Mouse (Mus musculus) liver, embryonic 13.5 days (tissue): ENCODE measurements around the gene Gpt2. TPM values are rescaled to one million over a fixed set of nuclear protein-coding genes. Genes with fewer than 3 reads are reported as not detected.
A peak's percentile ranks its signal among the peaks of the same experiment; 100 is the strongest.

Source experiments
- ATAC-seq: fragments of 200-750 bp; cut with Nextera tagmentation; 2 replicates; pipeline ENCODE4 v1.8.0; 2017; ENCODE audit warnings: low read depth, mild to moderate bottlenecking, moderate number of reproducible peaks, moderate library complexity
- DNase-seq: peaks from one replicate; pipeline ENCODE4 v3.0.0; 2022
- H3K27ac ChIP-seq: fragments of 300-500 bp; sonication (generic); 2 replicates; pipeline ENCODE4 v1.5.1; 2015; ENCODE audit warnings: moderate library complexity, mild to moderate bottlenecking, inconsistent platforms
- H3K27me3 ChIP-seq: fragments of 300-500 bp; sonication (generic); 2 replicates; pipeline ENCODE4 v1.6.1; 2015; ENCODE audit warnings: mild to moderate bottlenecking, inconsistent platforms
- H3K36me3 ChIP-seq: fragments of 300-500 bp; sonication (generic); 2 replicates; pipeline ENCODE4 v1.6.1; 2015; ENCODE audit warnings: mild to moderate bottlenecking, inconsistent platforms
- H3K4me1 ChIP-seq: fragments of 300-500 bp; sonication (generic); replicated peaks from 2 replicates; pipeline ENCODE4 v1.6.1; 2015; ENCODE audit warnings: inconsistent platforms
- H3K4me2 ChIP-seq: fragments of 300-500 bp; sonication (generic); 2 replicates; pipeline ENCODE4 v1.6.1; 2015; ENCODE audit warnings: inconsistent platforms, mild to moderate bottlenecking, moderate library complexity
- H3K4me3 ChIP-seq: fragments of 300-500 bp; sonication (generic); replicated peaks from 2 replicates; pipeline ENCODE4 v1.5.1; 2015; ENCODE audit warnings: mild to moderate bottlenecking, inconsistent platforms
- H3K9ac ChIP-seq: fragments of 300-500 bp; sonication (generic); 2 replicates; pipeline ENCODE4 v1.6.1; 2015; ENCODE audit warnings: mild to moderate bottlenecking, inconsistent platforms
- H3K9me3 ChIP-seq: fragments of 300-500 bp; sonication (generic); replicated peaks from 2 replicates; pipeline ENCODE4 v1.6.1; 2016; ENCODE audit warnings: inconsistent platforms
- WGBS: fragments of 180-500 bp; shearing (Covaris S2); methylation state at CpG from one replicate; pipeline ENCODE4 v1.1.7; 2015; ENCODE audit not compliant: insufficient replicate concordance; 5-methylcytosine and 5-hydroxymethylcytosine counted together
- polyA plus RNA-seq: library from polyadenylated mRNA; unstranded; fragments of >200 nt; fragmentation: Nextera tagmentation; extraction: Ambion mirVana; gene quantifications from 2 replicates; pipeline ENCODE4 v1.2.1, GENCODE M21; 2015

Gpt2 gene
- 13.5 and 17.8 TPM in 2 replicates for polyA plus RNA-seq

- WGBS: under 1% methylated on average over 41 of the region's 41 CpGs
- H3K27ac ChIP-seq: no peak within 1 kb of the TSS
Observed at GRCm38 (mm10) chr8:85492125-85492875, at the start of gene Gpt2. Gene Gpt2 (plus strand): TSS chr8:85492576.

GRCm38 (mm10) chr8:85444092-85444491, 48.3 kb upstream of the Gpt2 start:
- no peak for DNase-seq
- Histone ChIP-seq H3K9ac (no peak overlapping the region), H3K4me2 (no peak overlapping the region), H3K4me3 (no peak overlapping the region), H3K27ac (no peak overlapping the region), H3K27me3 (no peaks in the 10 kb centered on the region), H3K4me1 (no peaks in the 10 kb centered on the region), H3K9me3 (no peaks in the 10 kb centered on the region), H3K36me3 (no peaks in the 10 kb centered on the region)
- ATAC-seq: no peak

More at GRCm38 (mm10) chr8:85492125-85492875, at the start of gene Gpt2:
- Histone ChIP-seq H3K27me3 (peaks cover 19% of the 10 kb centered on the region), H3K4me2 (peak within 1 kb of the TSS; percentile 92), H3K9ac (peak within 1 kb of the TSS; percentile 73), H3K4me3 (peak within 1 kb of the TSS; percentile 72), H3K9me3 (no peaks in the 10 kb centered on the region), H3K36me3 (no peaks in the 10 kb centered on the region), H3K4me1 (peaks cover 29% of the 10 kb centered on the region)
- DNase-seq: peak; percentile 76
- peak; percentile 93 for ATAC-seq

- Histone ChIP-seq H3K27me3 (no peaks in the 10 kb centered on the region), H3K36me3 (no peaks in the 10 kb centered on the region), H3K9ac (no peak overlapping the region), H3K27ac (no peak overlapping the region), H3K4me2 (no peak overlapping the region), H3K4me1 (no peaks in the 10 kb centered on the region), H3K9me3 (no peaks in the 10 kb centered on the region), H3K4me3 (no peak overlapping the region)
- DNase-seq (no peak), ATAC-seq (no peak)
- WGBS: 68% methylated on average over 15 of the region's 15 CpGs
Observed at GRCm38 (mm10) chr8:85445936-85446685, 46.3 kb upstream of the Gpt2 start.

DNA sequence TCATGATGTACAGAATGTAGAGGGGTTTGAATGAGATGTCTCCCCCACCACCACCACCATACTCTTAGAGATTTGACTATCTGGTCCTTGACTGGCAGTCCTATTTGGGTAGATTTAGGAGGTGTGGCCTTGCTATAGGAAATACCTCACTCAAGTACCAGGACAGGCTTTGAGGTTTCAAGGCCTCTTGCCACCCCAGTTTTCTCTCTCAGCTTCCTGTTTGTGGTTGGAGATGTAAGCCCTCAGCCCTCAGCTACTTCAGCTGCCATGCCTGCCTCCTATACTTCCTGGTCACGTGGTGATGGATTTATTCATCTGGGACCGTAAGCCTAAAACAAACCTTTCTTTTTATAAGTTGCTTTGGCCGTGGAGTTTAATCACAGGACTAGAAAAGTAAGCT, 42.0 kb upstream of the Gpt2 start:
- 59% methylated on average over 3 of the region's 3 CpGs for WGBS
- Histone ChIP-seq H3K4me1 (peaks cover 6% of the 10 kb centered on the region), H3K36me3 (no peaks in the 10 kb centered on the region), H3K4me3 (no peak overlapping the region), H3K27me3 (no peaks in the 10 kb centered on the region), H3K4me2 (no peak overlapping the region), H3K27ac (no peak overlapping the region), H3K9ac (no peak overlapping the region), H3K9me3 (no peaks in the 10 kb centered on the region)
- DNase-seq (no peak), ATAC-seq (no peak)

DNA sequence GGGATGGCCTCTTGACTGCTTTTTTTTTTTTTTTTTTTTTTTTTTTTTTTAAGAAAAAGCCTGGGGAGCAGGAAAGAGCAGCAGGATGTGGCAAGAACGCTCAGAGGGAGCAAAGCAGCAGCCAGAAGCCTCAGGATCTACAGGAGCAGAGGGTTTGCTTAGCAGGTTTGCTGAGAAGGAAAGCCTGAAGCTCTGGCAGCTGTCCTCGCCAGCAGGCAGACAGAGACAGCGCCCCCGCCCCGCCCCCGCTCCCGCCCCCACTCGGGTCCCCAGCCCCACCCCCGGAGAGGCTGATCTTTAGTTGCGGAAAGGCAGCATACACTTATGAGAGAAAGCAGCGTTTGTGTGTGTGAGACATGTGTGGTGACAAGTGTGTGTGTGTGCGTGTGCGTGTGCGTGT, 40.0 kb upstream of the Gpt2 start:
- no peaks in the 10 kb centered on the region for H3K36me3 ChIP-seq
- H3K4me1 ChIP-seq: peaks cover 6% of the 10 kb centered on the region
- H3K27me3 ChIP-seq: no peaks in the 10 kb centered on the region
- no peak overlapping the region for H3K4me3 ChIP-seq
- no peak for DNase-seq
- H3K9ac ChIP-seq: no peak overlapping the region
- H3K9me3 ChIP-seq: no peaks in the 10 kb centered on the region
- ATAC-seq: no peak
- 19% methylated on average over 14 of the region's 14 CpGs for WGBS
- peak overlapping the region; percentile 29; the same call in 1 of the 2 replicates for H3K4me2 ChIP-seq
- no peak overlapping the region for H3K27ac ChIP-seq

DNA sequence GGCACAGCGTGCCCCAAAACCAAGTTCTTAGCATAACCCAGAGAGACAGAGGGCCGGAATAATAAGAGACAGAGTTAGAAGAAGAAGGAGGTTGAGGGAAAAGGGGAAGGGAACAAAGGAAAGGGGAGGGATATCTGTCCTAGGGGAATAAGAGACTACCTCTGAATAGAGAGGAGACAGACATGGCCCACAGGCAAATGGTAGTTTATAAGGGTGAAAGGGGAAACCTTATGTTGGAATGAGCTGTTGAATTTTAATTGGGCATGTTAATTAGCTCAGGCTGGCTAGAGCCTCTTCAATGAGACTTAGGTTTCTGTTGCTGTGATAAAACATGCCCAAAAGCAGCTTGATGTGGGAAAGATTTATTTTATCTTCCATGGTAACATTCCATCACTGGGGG, 39.1 kb upstream of the Gpt2 start:
- Histone ChIP-seq H3K27me3 (no peaks in the 10 kb centered on the region), H3K9me3 (no peaks in the 10 kb centered on the region), H3K4me2 (no peak overlapping the region), H3K36me3 (no peaks in the 10 kb centered on the region), H3K27ac (no peak overlapping the region), H3K9ac (no peak overlapping the region), H3K4me3 (no peak overlapping the region), H3K4me1 (peaks cover 6% of the 10 kb centered on the region)
- DNase-seq (no peak), ATAC-seq (no peak)
- WGBS: 87% methylated on average over 2 of the region's 2 CpGs

- Histone ChIP-seq H3K27me3 (no peaks in the 10 kb centered on the region), H3K9me3 (no peaks in the 10 kb centered on the region), H3K9ac (no peak overlapping the region), H3K4me3 (no peak overlapping the region), H3K4me1 (peaks cover 6% of the 10 kb centered on the region), H3K27ac (no peak overlapping the region), H3K4me2 (no peak overlapping the region), H3K36me3 (no peaks in the 10 kb centered on the region)
- 56% methylated on average over 8 of the region's 8 CpGs for WGBS
- ATAC-seq (no peak), DNase-seq (no peak)
Observed at GRCm38 (mm10) chr8:85454750-85455149, 37.6 kb upstream of the Gpt2 start.

GRCm38 (mm10) chr8:85456536-85456935, 35.8 kb upstream of the Gpt2 start:
- Histone ChIP-seq H3K4me2 (no peak overlapping the region), H3K4me3 (no peak overlapping the region), H3K27ac (no peak overlapping the region), H3K4me1 (peaks cover 10% of the 10 kb centered on the region), H3K9me3 (no peaks in the 10 kb centered on the region), H3K27me3 (no peaks in the 10 kb centered on the region), H3K9ac (no peak overlapping the region), H3K36me3 (no peaks in the 10 kb centered on the region)
- 9% methylated on average over 14 of the region's 14 CpGs for WGBS
- DNase-seq: peak; percentile 30
- ATAC-seq: no peak

GRCm38 (mm10) chr8:85459582-85459981, 32.8 kb upstream of the Gpt2 start:
- no peaks in the 10 kb centered on the region for H3K36me3 ChIP-seq
- H3K27me3 ChIP-seq: no peaks in the 10 kb centered on the region
- no peak overlapping the region for H3K4me3 ChIP-seq
- ATAC-seq: peak; percentile 67
- DNase-seq: no peak
- H3K9ac ChIP-seq: no peak overlapping the region
- 23% methylated on average over 3 of the region's 3 CpGs for WGBS
- no peaks in the 10 kb centered on the region for H3K9me3 ChIP-seq
- no peak overlapping the region for H3K4me2 ChIP-seq
- H3K27ac ChIP-seq: no peak overlapping the region
- peaks cover 6% of the 10 kb centered on the region for H3K4me1 ChIP-seq

DNA sequence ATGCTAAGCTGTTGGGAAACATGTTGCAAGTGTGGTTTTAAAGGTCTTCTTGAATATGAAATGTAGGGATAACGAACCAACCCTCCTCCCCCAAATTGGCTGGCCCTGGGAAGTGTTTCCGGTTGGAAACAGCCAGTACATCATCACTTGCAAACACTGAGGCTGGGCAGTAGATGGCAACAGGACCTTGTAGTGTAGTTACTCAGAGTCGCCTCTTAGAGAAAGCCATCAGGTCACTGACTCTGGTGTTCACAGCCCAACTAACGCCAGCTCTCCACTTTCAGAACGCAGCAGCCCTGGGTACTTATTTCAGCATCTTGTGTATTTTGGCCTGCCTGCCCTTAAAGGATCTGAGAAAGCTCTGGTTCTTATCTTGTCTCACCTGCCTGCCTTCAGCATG, 31.6 kb upstream of the Gpt2 start:
- ATAC-seq (no peak), DNase-seq (no peak)
- no peak overlapping the region for H3K27ac ChIP-seq
- no peak overlapping the region for H3K4me3 ChIP-seq
- no peaks in the 10 kb centered on the region for H3K9me3 ChIP-seq
- no peak overlapping the region for H3K4me2 ChIP-seq
- H3K4me1 ChIP-seq: peaks cover 6% of the 10 kb centered on the region
- no peaks in the 10 kb centered on the region for H3K36me3 ChIP-seq
- H3K27me3 ChIP-seq: no peaks in the 10 kb centered on the region
- no peak overlapping the region for H3K9ac ChIP-seq
- WGBS: 42% methylated on average over 5 of the region's 5 CpGs

GRCm38 (mm10) chr8:85461377-85461776, 31.0 kb upstream of the Gpt2 start:
- Histone ChIP-seq H3K9me3 (no peaks in the 10 kb centered on the region), H3K4me2 (no peak overlapping the region), H3K36me3 (no peaks in the 10 kb centered on the region), H3K4me1 (peaks cover 6% of the 10 kb centered on the region), H3K27ac (no peak overlapping the region), H3K4me3 (no peak overlapping the region), H3K27me3 (no peaks in the 10 kb centered on the region), H3K9ac (no peak overlapping the region)
- DNase-seq: peak; percentile 15
- ATAC-seq: no peak
- WGBS: 64% methylated on average over 3 of the region's 3 CpGs

DNA sequence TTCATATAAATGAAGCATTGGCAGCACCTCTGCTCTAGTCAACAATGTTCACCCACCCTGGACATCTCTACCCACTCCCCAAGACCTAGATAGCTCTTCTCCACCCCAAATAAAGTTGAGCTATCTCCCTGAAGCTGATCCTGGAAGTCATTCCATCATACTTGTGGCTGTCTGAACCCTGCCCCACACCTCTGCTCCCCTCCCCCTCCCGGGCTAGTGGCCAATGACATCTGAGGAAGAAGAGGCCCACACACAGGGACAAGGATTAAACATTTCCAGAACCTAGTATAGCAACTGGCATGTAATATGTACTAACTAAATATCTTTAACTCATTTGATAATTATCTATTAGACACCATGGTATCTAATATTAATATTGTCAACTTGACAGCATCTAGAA, 29.9 kb upstream of the Gpt2 start:
- no peak overlapping the region for H3K9ac ChIP-seq
- H3K9me3 ChIP-seq: no peaks in the 10 kb centered on the region
- no peak overlapping the region for H3K27ac ChIP-seq
- no peaks in the 10 kb centered on the region for H3K36me3 ChIP-seq
- no peak overlapping the region for H3K4me2 ChIP-seq
- ATAC-seq: no peak
- H3K27me3 ChIP-seq: no peaks in the 10 kb centered on the region
- 57% methylated on average over 1 of the region's 1 CpGs for WGBS
- H3K4me3 ChIP-seq: no peak overlapping the region
- peaks cover 6% of the 10 kb centered on the region for H3K4me1 ChIP-seq
- no peak for DNase-seq
